Mouse (Mus musculus): ENCODE measurements around the gene Lrrd1. TPM values are rescaled to one million over a fixed set of nuclear protein-coding genes. Genes with fewer than 3 reads are reported as not detected.
"Not testable (repeated sequence)": the region's sequence is repeated elsewhere in the genome, so short reads cannot be mapped to it uniquely, and the experiment has no call there.

Gene Lrrd1
- polyA plus RNA-seq, 1 experiment from 2014 or later = 0.05 TPM

- WGBS = 13% methylated on average over 1 of the region's 1 CpGs
- no peak overlapping the region for H3K4me2 ChIP-seq
- no peak overlapping the region for H3K27ac ChIP-seq (replicated peaks)
- no peaks in the 10 kb centered on the region for H3K36me3 ChIP-seq
- ATAC-seq (ENCODE audit: low FRiP score) = no peak
- no peaks in the 10 kb centered on the region for H3K27me3 ChIP-seq (replicated peaks)
- no peaks in the 10 kb centered on the region for H3K9me3 ChIP-seq (replicated peaks)
- H3K4me3 ChIP-seq (replicated peaks) = no peak overlapping the region
- H3K9ac ChIP-seq (replicated peaks) = no peak overlapping the region
- H3K4me1 ChIP-seq = no peaks in the 10 kb centered on the region
Measured at GRCm38 (mm10) chr5:3872348-3872747, 27.4 kb downstream of the Lrrd1 start.

DNA sequence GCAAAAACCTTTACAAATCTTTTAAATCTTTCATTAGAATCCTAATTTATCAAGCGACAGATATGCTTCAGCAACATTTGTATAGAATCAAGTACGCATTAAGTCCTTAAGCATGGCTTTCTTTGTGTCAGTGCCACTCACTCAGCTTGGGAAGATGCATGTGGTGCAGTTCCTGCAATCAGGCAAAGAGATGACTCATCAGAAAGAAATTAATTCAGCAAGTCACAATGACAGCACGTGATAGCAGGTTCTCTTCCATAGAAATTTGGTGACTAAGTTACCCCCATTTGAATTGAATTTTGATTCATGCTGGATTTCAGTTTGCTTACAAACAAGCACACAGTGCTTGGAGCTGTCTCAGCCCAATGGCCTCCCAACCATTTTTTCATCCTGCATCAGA lies 28.5 kb downstream of the Lrrd1 start:
- Histone ChIP-seq H3K9ac (replicated peaks) (no peak overlapping the region), H3K4me1 (no peaks in the 10 kb centered on the region), H3K27me3 (replicated peaks) (no peaks in the 10 kb centered on the region), H3K9me3 (replicated peaks) (no peaks in the 10 kb centered on the region), H3K36me3 (no peaks in the 10 kb centered on the region), H3K4me2 (no peak overlapping the region), H3K4me3 (replicated peaks) (no peak overlapping the region), H3K27ac (replicated peaks) (no peak overlapping the region)
- ATAC-seq (ENCODE audit: low FRiP score) = no peak
- 80% methylated on average over 3 of the region's 3 CpGs for WGBS

GRCm38 (mm10) chr5:3886862-3887261 lies 41.9 kb downstream of the Lrrd1 start:
- not testable (repeated sequence) for H3K9me3 ChIP-seq (replicated peaks); H3K27ac ChIP-seq (replicated peaks); H3K27me3 ChIP-seq (replicated peaks); ATAC-seq (ENCODE audit: low FRiP score); H3K36me3 ChIP-seq; H3K4me3 ChIP-seq (replicated peaks); H3K4me2 ChIP-seq; H3K9ac ChIP-seq (replicated peaks); H3K4me1 ChIP-seq
- 90% methylated on average over 7 of the region's 7 CpGs for WGBS

- Histone ChIP-seq H3K27ac (replicated peaks) (no peak overlapping the region), H3K27me3 (replicated peaks) (no peaks in the 10 kb centered on the region), H3K4me2 (no peak overlapping the region), H3K4me1 (peaks cover 5% of the 10 kb centered on the region), H3K4me3 (replicated peaks) (no peak overlapping the region), H3K9me3 (replicated peaks) (no peaks in the 10 kb centered on the region), H3K9ac (replicated peaks) (no peak overlapping the region), H3K36me3 (no peaks in the 10 kb centered on the region)
- ATAC-seq (ENCODE audit: low FRiP score) = no peak
Measured at GRCm38 (mm10) chr5:3889201-3889600, 44.2 kb downstream of the Lrrd1 start.

GRCm38 (mm10) chr5:3893459-3894293 lies 48.7 kb downstream of the Lrrd1 start, which contains the start of gene Mterf1a:
TSS of gene Mterf1a (minus strand) at chr5:3893933.
- not testable (repeated sequence) for H3K27me3 ChIP-seq (replicated peaks); H3K4me1 ChIP-seq; H3K36me3 ChIP-seq; H3K9me3 ChIP-seq (replicated peaks); H3K27ac ChIP-seq (replicated peaks)
- Histone ChIP-seq H3K9ac (replicated peaks) (peak within 1 kb of the TSS; percentile 44), H3K4me3 (replicated peaks) (peak within 1 kb of the TSS; percentile 45), H3K4me2 (peak within 1 kb of the TSS; percentile 61)
- ATAC-seq (ENCODE audit: low FRiP score) = peak; percentile 100
- WGBS = 5% methylated on average over 9 of the region's 47 CpGs

DNA sequence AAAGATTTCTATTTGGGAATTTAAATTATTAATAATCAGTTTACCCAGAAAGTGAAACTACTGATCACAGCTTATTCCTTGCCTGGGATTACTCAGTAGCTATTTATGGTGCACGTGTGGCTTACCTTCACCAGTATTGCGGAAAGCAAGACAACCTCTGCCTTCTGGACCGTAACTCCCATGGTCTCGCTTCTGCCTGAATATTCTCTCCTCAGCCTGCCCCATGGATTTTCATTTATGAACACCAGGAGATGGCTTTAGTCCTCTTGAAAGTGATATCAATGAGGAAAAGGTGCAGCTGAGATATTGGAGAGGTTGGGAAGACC lies 49.3 kb downstream of the Lrrd1 start:
- H3K27ac ChIP-seq (replicated peaks); H3K9ac ChIP-seq (replicated peaks); H3K4me1 ChIP-seq; H3K36me3 ChIP-seq; H3K27me3 ChIP-seq (replicated peaks); ATAC-seq (ENCODE audit: low FRiP score); H3K9me3 ChIP-seq (replicated peaks): not testable (repeated sequence)
- Histone ChIP-seq H3K4me3 (replicated peaks) (peak overlapping the region; percentile 31), H3K4me2 (peak overlapping the region; percentile 35; the same call in 1 of the 2 replicates)
- WGBS = 96% methylated on average over 4 of the region's 4 CpGs

GRCm38 (mm10) chr5:3905471-3905870 lies 60.5 kb downstream of the Lrrd1 start:
- 78% methylated on average over 2 of the region's 2 CpGs for WGBS
- no peak overlapping the region for H3K9ac ChIP-seq (replicated peaks)

More at GRCm38 (mm10) chr5:3905471-3905870, 60.5 kb downstream of the Lrrd1 start:
- Histone ChIP-seq H3K36me3 (no peaks in the 10 kb centered on the region), H3K4me3 (replicated peaks) (no peak overlapping the region), H3K4me1 (no peaks in the 10 kb centered on the region), H3K27me3 (replicated peaks) (no peaks in the 10 kb centered on the region), H3K4me2 (no peak overlapping the region), H3K27ac (replicated peaks) (no peak overlapping the region), H3K9me3 (replicated peaks) (no peaks in the 10 kb centered on the region)
- ATAC-seq (ENCODE audit: low FRiP score) = no peak

Other genes with a start within 250 kb of the Lrrd1 start
- 23.3 and 24.9 TPM in 2 replicates for gene Pex1, start 249.1 kb upstream of the Lrrd1 start, polyA plus RNA-seq (2015; fragmentation: Nextera tagmentation; extraction: Ambion mirVana)
- gene Rbm48, start 248.6 kb upstream of the Lrrd1 start, polyA plus RNA-seq (2015; fragmentation: Nextera tagmentation; extraction: Ambion mirVana) = 13.5 and 14.0 TPM in 2 replicates
- gene Tmbim7, start 194.0 kb upstream of the Lrrd1 start, polyA plus RNA-seq (2015; fragmentation: Nextera tagmentation; extraction: Ambion mirVana) = not detected in 2 replicates
- 60.7 and 61.3 TPM in 2 replicates for gene Gatad1, start 188.0 kb upstream of the Lrrd1 start, polyA plus RNA-seq (2015; fragmentation: Nextera tagmentation; extraction: Ambion mirVana)
- 15.5 and 15.9 TPM in 2 replicates for gene Ankib1, start 42.2 kb upstream of the Lrrd1 start, polyA plus RNA-seq (2015; fragmentation: Nextera tagmentation; extraction: Ambion mirVana)
- 48.8 and 49.4 TPM in 2 replicates for gene Krit1, start 42.0 kb upstream of the Lrrd1 start, polyA plus RNA-seq (2015; fragmentation: Nextera tagmentation; extraction: Ambion mirVana)
- 5.9 and 8.4 TPM in 2 replicates for gene Mterf1a, start 48.8 kb downstream of the Lrrd1 start, polyA plus RNA-seq (2015; fragmentation: Nextera tagmentation; extraction: Ambion mirVana)
- gene Akap9, start 82.9 kb downstream of the Lrrd1 start, polyA plus RNA-seq (2015; fragmentation: Nextera tagmentation; extraction: Ambion mirVana) = 289 and 327 TPM in 2 replicates

Data from neural tube, embryonic 15.5 days (tissue).